Mouse (Mus musculus): ENCODE measurements around the gene Gfod1. TPM values are rescaled to one million over a fixed set of nuclear protein-coding genes. Genes with fewer than 3 reads are reported as not detected.

Gfod1 gene
- total RNA-seq, 2 experiments from 2014 or later = 108 to 112 TPM

GRCm38 (mm10) chr13:43265116-43265515 lies 38.9 kb downstream of the Gfod1 start:
- no peak for DNase-seq (ENCODE audit: low spot score in 2 of 2)

- DNase-seq (ENCODE audit: low spot score in 2 of 2) = peak in 1 of 2 experiments; percentile 47
Observed at GRCm38 (mm10) chr13:43263646-43264045, 40.3 kb downstream of the Gfod1 start.

GRCm38 (mm10) chr13:43262114-43262739 lies 41.7 kb downstream of the Gfod1 start:
- peak; percentile 77 to 87 for DNase-seq (ENCODE audit: low spot score in 2 of 2)

GRCm38 (mm10) chr13:43261287-43261686 lies 42.7 kb downstream of the Gfod1 start:
- no peak for DNase-seq (ENCODE audit: low spot score in 2 of 2)

- no peak for DNase-seq (ENCODE audit: low spot score in 2 of 2)
Observed at GRCm38 (mm10) chr13:43260731-43261130, 43.2 kb downstream of the Gfod1 start.

- no peak for DNase-seq (ENCODE audit: low spot score in 2 of 2)
Observed at GRCm38 (mm10) chr13:43256447-43256846, 47.5 kb downstream of the Gfod1 start.

GRCm38 (mm10) chr13:43253526-43253925 lies 50.4 kb downstream of the Gfod1 start:
- no peak for DNase-seq (ENCODE audit: low spot score in 2 of 2)

- DNase-seq (ENCODE audit: low spot score in 2 of 2) = no peak
Observed at GRCm38 (mm10) chr13:43252105-43252790, 51.7 kb downstream of the Gfod1 start.

- no peak for DNase-seq (ENCODE audit: low spot score in 2 of 2)
Observed at GRCm38 (mm10) chr13:43251391-43251790, 52.6 kb downstream of the Gfod1 start.

- no peak for DNase-seq (ENCODE audit: low spot score in 2 of 2)
Observed at GRCm38 (mm10) chr13:43250653-43251052, 53.3 kb downstream of the Gfod1 start.

- no peak for DNase-seq (ENCODE audit: low spot score in 2 of 2)
Observed at GRCm38 (mm10) chr13:43250106-43250505, 53.9 kb downstream of the Gfod1 start.

- no peak for DNase-seq (ENCODE audit: low spot score in 2 of 2)
Observed at GRCm38 (mm10) chr13:43248381-43248780, 55.6 kb downstream of the Gfod1 start.

- DNase-seq (ENCODE audit: low spot score in 2 of 2) = no peak
Observed at GRCm38 (mm10) chr13:43246876-43247275, 57.1 kb downstream of the Gfod1 start.

- no peak for DNase-seq (ENCODE audit: low spot score in 2 of 2)
Observed at GRCm38 (mm10) chr13:43243793-43244192, 60.2 kb downstream of the Gfod1 start.

- no peak for DNase-seq (ENCODE audit: low spot score in 2 of 2)
Observed at GRCm38 (mm10) chr13:43243240-43243639, 60.7 kb downstream of the Gfod1 start.

GRCm38 (mm10) chr13:43241750-43242149 lies 62.2 kb downstream of the Gfod1 start:
- DNase-seq (ENCODE audit: low spot score in 2 of 2) = no peak

- DNase-seq (ENCODE audit: low spot score in 2 of 2) = peak in 1 of 2 experiments; percentile 63
Observed at GRCm38 (mm10) chr13:43241069-43241468, 62.9 kb downstream of the Gfod1 start.

GRCm38 (mm10) chr13:43239790-43240216 lies 64.2 kb downstream of the Gfod1 start:
- peak in 1 of 2 experiments; percentile 77 for DNase-seq (ENCODE audit: low spot score in 2 of 2)

- no peak for DNase-seq (ENCODE audit: low spot score in 2 of 2)
Observed at GRCm38 (mm10) chr13:43236630-43237029, 67.3 kb downstream of the Gfod1 start.

- no peak for DNase-seq (ENCODE audit: low spot score in 2 of 2)
Observed at GRCm38 (mm10) chr13:43235982-43236381, 68.0 kb downstream of the Gfod1 start.

GRCm38 (mm10) chr13:43235586-43235910 lies 68.4 kb downstream of the Gfod1 start:
- peak in 1 of 2 experiments; percentile 57 for DNase-seq (ENCODE audit: low spot score in 2 of 2)

- DNase-seq (ENCODE audit: low spot score in 2 of 2) = peak in 1 of 2 experiments; percentile 69
Observed at GRCm38 (mm10) chr13:43234869-43235585, 68.9 kb downstream of the Gfod1 start.

All from layer of hippocampus, adult 18-20 months (tissue).